Mouse (Mus musculus) intestine, embryonic 16.5 days (tissue): ENCODE data around the gene Mgat5b. TPM values are rescaled to one million over a fixed set of nuclear protein-coding genes. Genes with fewer than 3 reads are reported as not detected.
A peak's percentile ranks its signal among the peaks of the same experiment; 100 is the strongest.

Experiments used
- ATAC-seq: fragments of 200-750 bp; cut with Nextera tagmentation; 2 replicates; pipeline ENCODE4 v1.8.0; 2017; ENCODE audit warnings: moderate TSS enrichment, moderate library complexity
- H3K27ac ChIP-seq: fragments of 300-500 bp; sonication (generic); 2 replicates; pipeline ENCODE4 v1.5.1; 2014; ENCODE audit warnings: mild to moderate bottlenecking, low read length
- H3K27me3 ChIP-seq: fragments of 300-500 bp; sonication (generic); replicated peaks from 2 replicates; pipeline ENCODE4 v1.6.1; 2014; ENCODE audit warnings: low read length, control low read depth, mixed read lengths; ENCODE audit not compliant: control insufficient read depth, insufficient read depth
- H3K36me3 ChIP-seq: fragments of 300-500 bp; sonication (generic); 2 replicates; pipeline ENCODE4 v1.6.1; 2014; ENCODE audit warnings: low read length, control low read depth; ENCODE audit not compliant: control insufficient read depth, insufficient read depth
- H3K4me1 ChIP-seq: fragments of 300-500 bp; sonication (generic); 2 replicates; pipeline ENCODE4 v1.6.1; 2014; ENCODE audit warnings: low read length, control low read depth, mixed read lengths; ENCODE audit not compliant: control insufficient read depth, insufficient read depth
- H3K4me2 ChIP-seq: fragments of 300-500 bp; sonication (generic); 2 replicates; pipeline ENCODE4 v1.6.1; 2014; ENCODE audit warnings: low read depth, low read length, control low read depth
- H3K4me3 ChIP-seq: fragments of 300-500 bp; sonication (generic); 2 replicates; pipeline ENCODE4 v1.5.1; 2014; ENCODE audit warnings: mild to moderate bottlenecking, low read length
- H3K9ac ChIP-seq: fragments of 300-500 bp; sonication (generic); 2 replicates; pipeline ENCODE4 v1.6.1; 2014; ENCODE audit warnings: low read depth, low read length
- H3K9me3 ChIP-seq: fragments of 300-500 bp; sonication (generic); 2 replicates; pipeline ENCODE4 v1.6.1; 2016; ENCODE audit warnings: low read length, control low read depth; ENCODE audit not compliant: control insufficient read depth
- WGBS: fragments of 180-500 bp; shearing (Covaris S2); extraction: QIAGEN DNeasy Blood & Tissue Kit; methylation state at CpG from one replicate; pipeline ENCODE4 v1.1.7; 2014; 5-methylcytosine and 5-hydroxymethylcytosine counted together
- polyA plus RNA-seq: library from polyadenylated mRNA; unstranded; fragments of >200 nt; fragmentation: Nextera tagmentation; extraction: Ambion mirVana; gene quantifications from 2 replicates; pipeline ENCODE4 v1.2.1, GENCODE M21; 2015

Mgat5b gene
- polyA plus RNA-seq, 1 experiment from 2014 or later = 0.55 TPM

DNA sequence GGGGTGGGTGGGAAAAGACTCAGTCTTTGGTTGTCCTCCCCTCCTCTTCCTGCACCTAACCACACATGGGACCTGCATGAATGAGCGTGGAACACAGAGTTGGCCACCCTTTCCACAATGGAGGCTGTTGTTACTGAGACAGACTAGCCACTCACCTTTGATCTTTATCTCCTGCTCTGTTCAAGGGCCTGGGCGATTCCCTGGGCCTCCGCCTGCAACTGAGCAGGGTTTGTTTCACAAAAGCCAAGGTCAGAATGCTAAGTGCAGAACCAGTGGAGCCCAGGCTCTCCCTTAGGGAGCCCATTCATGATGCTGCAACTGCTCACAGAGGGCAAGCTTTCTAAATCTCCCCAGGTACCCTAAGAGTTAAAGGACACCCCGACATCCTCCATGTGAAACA lies 83.1 kb downstream of the Mgat5b start:
- Histone ChIP-seq H3K4me2 (no peak overlapping the region), H3K4me3 (no peak overlapping the region), H3K27me3 (0 out of 2 replicates have a peak, but pooled peaks cover 2% of the 10 kb centered on the region), H3K9ac (no peak overlapping the region), H3K27ac (no peak overlapping the region), H3K36me3 (no peaks in the 10 kb centered on the region), H3K4me1 (no peaks in the 10 kb centered on the region), H3K9me3 (peaks cover 3% of the 10 kb centered on the region; the same call in 1 of the 2 replicates)
- 48% methylated on average over 4 of the region's 4 CpGs for WGBS
- no peak for ATAC-seq

DNA sequence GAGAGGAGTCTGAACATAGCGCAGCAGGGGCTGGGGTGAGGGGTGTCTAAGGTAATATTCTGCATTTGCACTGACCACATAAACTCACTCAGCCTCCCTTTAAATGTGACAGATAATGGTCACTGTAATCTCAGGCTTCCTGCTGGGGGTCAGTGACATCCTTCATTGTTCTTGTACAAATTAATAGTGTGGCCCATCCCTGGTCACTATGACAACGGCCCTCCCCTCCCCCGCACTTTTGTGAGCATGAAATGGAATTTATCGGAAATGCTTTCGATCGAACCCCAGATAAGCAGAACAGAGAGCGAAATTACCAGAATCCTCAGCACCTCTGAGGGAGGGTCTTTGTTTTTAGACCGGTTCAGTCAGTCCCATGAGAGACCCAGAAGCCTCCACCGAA lies 84.8 kb downstream of the Mgat5b start:
- Histone ChIP-seq H3K36me3 (no peaks in the 10 kb centered on the region), H3K4me3 (no peak overlapping the region), H3K4me1 (no peaks in the 10 kb centered on the region), H3K9ac (no peak overlapping the region), H3K9me3 (peaks cover 3% of the 10 kb centered on the region; the same call in 1 of the 2 replicates), H3K4me2 (no peak overlapping the region), H3K27ac (no peak overlapping the region), H3K27me3 (0 out of 2 replicates have a peak, but pooled peaks cover 2% of the 10 kb centered on the region)
- ATAC-seq = no peak
- 46% methylated on average over 9 of the region's 9 CpGs for WGBS

DNA sequence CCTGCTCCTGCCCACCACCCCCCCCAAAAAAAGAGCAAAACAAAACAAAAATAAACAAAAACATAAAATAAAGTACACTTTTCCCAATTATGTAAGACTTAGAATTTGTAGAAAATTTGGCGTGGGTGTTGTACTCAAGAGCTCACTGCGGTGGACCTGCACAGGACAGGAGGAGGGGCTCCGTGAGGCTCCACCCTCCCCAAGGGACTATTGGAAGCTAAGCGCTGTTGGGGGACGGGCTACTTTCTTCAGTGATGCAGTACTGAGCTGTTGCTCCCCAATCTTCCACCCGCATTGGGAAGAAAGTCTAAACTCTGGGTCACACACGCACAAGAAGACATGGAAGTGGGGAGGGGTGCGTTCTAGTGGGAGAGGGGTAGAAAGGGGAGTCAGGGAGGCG lies 85.6 kb downstream of the Mgat5b start:
- Histone ChIP-seq H3K27ac (no peak overlapping the region), H3K9ac (no peak overlapping the region), H3K4me1 (no peaks in the 10 kb centered on the region), H3K36me3 (no peaks in the 10 kb centered on the region), H3K9me3 (no peaks in the 10 kb centered on the region), H3K4me2 (no peak overlapping the region), H3K27me3 (0 out of 2 replicates have a peak, but pooled peaks cover 2% of the 10 kb centered on the region), H3K4me3 (no peak overlapping the region)
- 17% methylated on average over 9 of the region's 9 CpGs for WGBS
- ATAC-seq = no peak

GRCm38 (mm10) chr11:117017462-117017861 lies 98.8 kb downstream of the Mgat5b start:
- H3K9ac ChIP-seq = no peak overlapping the region
- WGBS = 54% methylated on average over 4 of the region's 4 CpGs
- H3K9me3 ChIP-seq = no peaks in the 10 kb centered on the region
- H3K27ac ChIP-seq = no peak overlapping the region
- H3K4me2 ChIP-seq = no peak overlapping the region
- H3K4me3 ChIP-seq = no peak overlapping the region
- H3K4me1 ChIP-seq = peaks cover 5% of the 10 kb centered on the region; the same call in 1 of the 2 replicates
- no peak for ATAC-seq
- H3K27me3 ChIP-seq = no peaks in the 10 kb centered on the region
- H3K36me3 ChIP-seq = no peaks in the 10 kb centered on the region

DNA sequence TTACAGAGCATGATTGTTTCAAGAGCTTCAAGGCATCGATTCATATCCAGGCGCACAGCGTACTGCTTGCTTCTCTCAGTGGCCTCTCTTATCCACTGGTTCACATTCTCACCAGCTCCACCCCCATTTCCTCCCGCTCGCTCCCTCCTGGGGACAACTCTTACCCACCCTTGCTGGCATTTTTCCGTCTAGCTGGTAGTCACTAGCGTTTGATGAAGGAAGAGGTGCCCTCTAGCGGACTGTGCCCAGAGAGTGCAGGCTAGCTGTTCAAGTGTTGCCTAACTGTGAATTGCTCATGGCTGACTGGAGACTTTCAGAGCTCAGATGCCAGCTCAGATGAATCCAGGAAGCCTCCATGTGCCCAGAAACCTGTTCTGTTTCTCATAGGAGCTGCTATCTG lies 99.7 kb downstream of the Mgat5b start:
- peaks cover 4% of the 10 kb centered on the region; the same call in 1 of the 2 replicates for H3K9me3 ChIP-seq
- H3K36me3 ChIP-seq = no peaks in the 10 kb centered on the region
- peak; percentile 65 for ATAC-seq
- peak overlapping the region; percentile 26 for H3K4me2 ChIP-seq
- WGBS = 6% methylated on average over 8 of the region's 8 CpGs
- no peak overlapping the region for H3K4me3 ChIP-seq
- H3K27ac ChIP-seq = no peak overlapping the region
- H3K27me3 ChIP-seq = no peaks in the 10 kb centered on the region
- H3K9ac ChIP-seq = peak overlapping the region; percentile 27; the same call in 1 of the 2 replicates
- peaks cover 5% of the 10 kb centered on the region; the same call in 1 of the 2 replicates for H3K4me1 ChIP-seq

DNA sequence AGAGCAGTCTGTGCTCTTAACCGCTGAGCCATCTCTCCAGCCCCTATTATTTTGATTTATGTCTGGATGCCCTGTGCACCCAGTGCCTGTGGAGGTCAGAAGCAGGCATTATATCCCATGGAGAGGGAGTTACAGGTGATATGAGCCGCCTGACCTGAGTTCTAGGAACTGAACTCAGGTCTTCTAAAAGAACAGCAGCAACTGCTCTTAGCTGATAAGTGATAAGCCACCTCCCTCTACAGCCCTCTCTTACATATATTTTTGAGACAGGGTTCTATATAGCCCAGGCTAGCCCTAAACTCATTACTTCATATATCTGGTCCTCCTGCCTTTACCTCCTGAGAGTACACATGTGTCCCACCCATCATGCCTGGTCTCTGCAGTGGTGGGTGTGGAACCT lies 102.4 kb downstream of the Mgat5b start:
- no peak overlapping the region for H3K9ac ChIP-seq
- H3K4me1 ChIP-seq = peaks cover 5% of the 10 kb centered on the region; the same call in 1 of the 2 replicates
- no peak overlapping the region for H3K4me3 ChIP-seq
- H3K27ac ChIP-seq = no peak overlapping the region
- peaks cover 9% of the 10 kb centered on the region for H3K9me3 ChIP-seq
- H3K36me3 ChIP-seq = no peaks in the 10 kb centered on the region
- H3K4me2 ChIP-seq = no peak overlapping the region
- WGBS = 71% methylated on average over 2 of the region's 2 CpGs
- no peak for ATAC-seq
- H3K27me3 ChIP-seq = no peaks in the 10 kb centered on the region

DNA sequence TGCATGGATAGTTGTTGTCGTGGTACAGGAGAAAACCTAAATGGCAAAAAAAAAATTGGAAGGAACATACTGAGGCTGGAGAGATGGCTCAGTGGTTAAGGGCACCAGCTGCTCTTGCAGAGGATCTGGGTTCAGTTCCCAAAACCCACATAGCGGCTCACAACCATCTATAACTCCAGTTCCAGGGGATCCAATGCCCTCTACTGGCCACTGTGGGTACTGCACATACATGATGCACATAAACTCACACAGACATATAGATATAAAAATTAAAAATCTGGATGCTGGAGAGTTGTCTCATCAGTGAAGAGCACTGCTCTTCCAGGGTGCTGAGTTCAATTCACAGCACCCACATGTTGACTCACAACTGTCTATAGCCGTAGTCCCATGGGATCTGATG lies 104.9 kb downstream of the Mgat5b start:
- no peak for ATAC-seq
- no peaks in the 10 kb centered on the region for H3K36me3 ChIP-seq
- no peak overlapping the region for H3K4me3 ChIP-seq
- H3K4me2 ChIP-seq = no peak overlapping the region
- no peak overlapping the region for H3K9ac ChIP-seq
- 0 out of 2 replicates have a peak, but pooled peaks cover 2% of the 10 kb centered on the region for H3K27me3 ChIP-seq
- H3K27ac ChIP-seq = no peak overlapping the region
- peaks cover 9% of the 10 kb centered on the region for H3K9me3 ChIP-seq
- 93% methylated on average over 3 of the region's 3 CpGs for WGBS
- no peaks in the 10 kb centered on the region for H3K4me1 ChIP-seq

GRCm38 (mm10) chr11:117027681-117028080 lies 109.0 kb downstream of the Mgat5b start:
- Histone ChIP-seq H3K27ac (no peak overlapping the region), H3K9ac (no peak overlapping the region), H3K27me3 (0 out of 2 replicates have a peak, but pooled peaks cover 2% of the 10 kb centered on the region), H3K4me3 (no peak overlapping the region), H3K36me3 (no peaks in the 10 kb centered on the region), H3K9me3 (peaks cover 9% of the 10 kb centered on the region), H3K4me2 (no peak overlapping the region), H3K4me1 (peaks cover 8% of the 10 kb centered on the region; the same call in 1 of the 2 replicates)
- WGBS = 42% methylated on average over 10 of the region's 10 CpGs
- ATAC-seq = no peak

DNA sequence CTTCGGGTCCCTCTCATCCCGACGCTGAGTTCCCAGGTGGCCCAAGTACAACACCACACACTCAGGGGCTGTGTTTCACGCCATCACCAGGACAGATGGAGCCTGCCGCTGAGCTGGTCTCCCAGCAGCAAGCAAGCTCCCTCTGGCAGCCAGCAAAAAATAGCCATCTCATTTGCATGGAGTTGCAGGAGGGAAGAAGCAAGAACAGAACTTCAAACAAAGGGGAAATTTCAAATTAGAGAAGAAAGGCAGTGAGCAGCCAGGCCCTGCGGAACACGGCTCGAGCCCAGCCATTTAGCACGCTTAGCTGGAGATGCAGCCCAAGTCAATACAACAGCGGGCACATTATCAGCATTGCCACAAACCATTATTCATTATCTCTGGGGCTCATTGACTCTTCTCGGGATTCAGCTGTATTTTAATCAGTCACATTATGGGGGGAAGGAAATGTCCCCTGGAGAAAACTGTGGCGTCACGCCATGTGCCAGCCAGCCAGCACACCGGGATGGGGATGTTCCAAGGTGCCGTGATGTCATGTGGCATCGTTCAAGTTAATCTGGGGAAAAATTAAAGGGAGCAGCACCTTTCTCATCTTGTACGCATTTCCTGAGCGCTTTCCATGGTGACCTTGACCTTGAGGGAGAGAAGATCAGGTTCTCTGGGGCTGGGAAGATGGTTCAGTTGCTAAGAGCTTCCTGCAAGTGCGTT lies 110.4 kb downstream of the Mgat5b start:
- no peaks in the 10 kb centered on the region for H3K9me3 ChIP-seq
- H3K4me2 ChIP-seq = no peak overlapping the region
- peaks cover 8% of the 10 kb centered on the region; the same call in 1 of the 2 replicates for H3K4me1 ChIP-seq
- H3K9ac ChIP-seq = no peak overlapping the region
- H3K4me3 ChIP-seq = no peak overlapping the region
- 0 out of 2 replicates have a peak, but pooled peaks cover 2% of the 10 kb centered on the region for H3K27me3 ChIP-seq
- H3K36me3 ChIP-seq = no peaks in the 10 kb centered on the region
- no peak overlapping the region for H3K27ac ChIP-seq
- 58% methylated on average over 19 of the region's 19 CpGs for WGBS
- no peak for ATAC-seq
